Mouse (Mus musculus): ENCODE data around the gene Trio.
"Not testable (repeated sequence)": the region's sequence is repeated elsewhere in the genome, so short reads cannot be mapped to it uniquely, and the experiment has no call there.

Trio gene

GRCm38 (mm10) chr15:27872286-27872685 is 153.4 kb downstream of the Trio start:
- no peak for DNase-seq

- DNase-seq: no peak
Observed at GRCm38 (mm10) chr15:27871708-27872107, 153.9 kb downstream of the Trio start.

- no peak for DNase-seq
Observed at GRCm38 (mm10) chr15:27871260-27871659, 154.4 kb downstream of the Trio start.

- no peak for DNase-seq
Observed at GRCm38 (mm10) chr15:27869001-27869400, 156.6 kb downstream of the Trio start.

GRCm38 (mm10) chr15:27867831-27868230 is 157.8 kb downstream of the Trio start:
- no peak for DNase-seq

GRCm38 (mm10) chr15:27866471-27866870 is 159.2 kb downstream of the Trio start:
- DNase-seq: no peak

- no peak for DNase-seq
Observed at GRCm38 (mm10) chr15:27866053-27866452, 159.6 kb downstream of the Trio start.

GRCm38 (mm10) chr15:27864397-27864796 is 161.3 kb downstream of the Trio start:
- DNase-seq: no peak

- DNase-seq: no peak
Observed at GRCm38 (mm10) chr15:27862949-27863348, 162.7 kb downstream of the Trio start.

- no peak for DNase-seq
Observed at GRCm38 (mm10) chr15:27860439-27860838, 165.2 kb downstream of the Trio start.

GRCm38 (mm10) chr15:27859590-27859989 is 166.1 kb downstream of the Trio start:
- peak; percentile 23 for DNase-seq

- DNase-seq: no peak
Observed at GRCm38 (mm10) chr15:27859115-27859514, 166.5 kb downstream of the Trio start.

GRCm38 (mm10) chr15:27858179-27858819 is 167.3 kb downstream of the Trio start:
- no peak for DNase-seq

GRCm38 (mm10) chr15:27857242-27857641 is 168.4 kb downstream of the Trio start:
- DNase-seq: no peak

GRCm38 (mm10) chr15:27856050-27856787 is 169.4 kb downstream of the Trio start:
- DNase-seq: peak; percentile 15

- peak; percentile 15 for DNase-seq
Observed at GRCm38 (mm10) chr15:27851312-27851711, 174.3 kb downstream of the Trio start.

- DNase-seq: peak; percentile 53
Observed at GRCm38 (mm10) chr15:27850904-27851303, 174.7 kb downstream of the Trio start.

GRCm38 (mm10) chr15:27849910-27850309 is 175.7 kb downstream of the Trio start:
- DNase-seq: peak; percentile 36

GRCm38 (mm10) chr15:27841696-27842095 is 184.0 kb downstream of the Trio start:
- DNase-seq: no peak

GRCm38 (mm10) chr15:27840579-27840978 is 185.1 kb downstream of the Trio start:
- DNase-seq: no peak

- no peak for DNase-seq
Observed at GRCm38 (mm10) chr15:27840125-27840524, 185.5 kb downstream of the Trio start.

GRCm38 (mm10) chr15:27831646-27832045 is 194.0 kb downstream of the Trio start:
- DNase-seq: no peak

- DNase-seq: not testable (repeated sequence)
Observed at GRCm38 (mm10) chr15:27827871-27828270, 197.8 kb downstream of the Trio start.

- DNase-seq: no peak
Observed at GRCm38 (mm10) chr15:27826886-27827285, 198.8 kb downstream of the Trio start.

Measured in lung, postnatal 10 days (tissue).